ENCODE assay signal across 8 mouse cellular contexts in the genomic region with DNA sequence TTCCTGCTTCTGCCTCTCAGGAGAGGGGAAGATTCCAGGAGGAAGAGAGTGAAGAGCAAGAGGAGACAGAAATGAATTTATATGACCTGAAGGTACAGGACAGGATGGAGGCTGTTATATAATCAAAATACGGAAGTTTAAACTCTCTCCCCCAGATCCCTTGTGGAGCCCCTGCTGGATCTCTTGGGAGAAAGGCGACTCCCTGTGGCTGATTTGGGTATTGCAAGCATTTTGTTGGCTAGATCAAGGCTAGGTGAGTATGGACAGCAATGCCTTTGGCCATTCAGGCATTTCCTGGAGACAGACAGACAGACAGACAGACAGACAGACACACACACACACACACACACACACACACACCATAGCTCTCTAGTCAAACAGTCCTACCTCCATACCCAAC. TPM values are rescaled to one million over a fixed set of nuclear protein-coding genes. Genes with fewer than 3 reads are reported as not detected.
A peak's percentile ranks its signal among the peaks of the same experiment; 100 is the strongest.
DNase-seq lines count a peak whose midpoint lies in the region; ATAC-seq and TF ChIP-seq lines count a peak whose summit lies in the region.

No protein-coding gene starts in this region.

- H3K27me3 ChIP-seq in forebrain, embryonic 14.5 days (replicated peaks; ENCODE audit: control insufficient read depth, insufficient read depth, low read length) = no peaks in the 10 kb centered on the region
- H3K27me3 ChIP-seq in forebrain, embryonic 13.5 days = no peaks in the 10 kb centered on the region
- H3K27me3 ChIP-seq in heart, embryonic 14.5 days (ENCODE audit: control insufficient read depth, insufficient read depth, low read length) = no peaks in the 10 kb centered on the region

- no peak overlapping the region for H3K4me2 ChIP-seq in forebrain, embryonic 14.5 days (ENCODE audit: low read length)
- no peak overlapping the region for H3K4me2 ChIP-seq in forebrain, embryonic 13.5 days
- no peak overlapping the region for H3K4me2 ChIP-seq in heart, embryonic 14.5 days (ENCODE audit: low read length)

- H3K4me1 ChIP-seq in forebrain, embryonic 14.5 days (ENCODE audit: control insufficient read depth, insufficient read depth, low read length) = no peaks in the 10 kb centered on the region
- 0 out of 2 replicates have a peak, but pooled peaks cover 4% of the 10 kb centered on the region for H3K4me1 ChIP-seq in forebrain, embryonic 13.5 days
- H3K4me1 ChIP-seq in cortical plate, adult 2 months (ENCODE audit: control insufficient read depth, insufficient read depth, low read length) = peaks cover 2% of the 10 kb centered on the region; the same call in 1 of the 2 replicates
- H3K4me1 ChIP-seq in heart, embryonic 14.5 days (ENCODE audit: control insufficient read depth in 2 of 2, insufficient read depth in 2 of 2, low read length in 2 of 2) = peaks cover 13% of the 10 kb centered on the region in 2 experiments

- no peak overlapping the region for H3K27ac ChIP-seq in forebrain, embryonic 14.5 days (ENCODE audit: low read depth, low read length)
- H3K27ac ChIP-seq in forebrain, embryonic 13.5 days = no peak overlapping the region
- no peak overlapping the region for H3K27ac ChIP-seq in cortical plate, adult 2 months (ENCODE audit: insufficient read depth, low read length)
- no peak overlapping the region for H3K27ac ChIP-seq in heart, embryonic 14.5 days (replicated peaks in 1 of 2; ENCODE audit: control insufficient read depth in 1 of 2, insufficient read depth in 1 of 2, low read depth in 2 of 2, low read length in 2 of 2)

- H3K4me3 ChIP-seq in forebrain, embryonic 14.5 days (ENCODE audit: low read depth, low read length) = no peak overlapping the region
- H3K4me3 ChIP-seq in forebrain, embryonic 13.5 days = no peak overlapping the region
- no peak overlapping the region for H3K4me3 ChIP-seq in cortical plate, adult 2 months (ENCODE audit: insufficient read depth, low read length)
- no peak overlapping the region for H3K4me3 ChIP-seq in heart, embryonic 14.5 days (ENCODE audit: control insufficient read depth in 1 of 2, insufficient read depth in 1 of 2, low read depth in 1 of 2, low read length in 2 of 2)

- TF ChIP-seq CTCF in cortical plate, adult 2 months (IDR thresholded peaks at IDR 0.05; ENCODE audit: extremely low read depth, insufficient read depth, low read length) = peak; percentile 63

- no peak for TF ChIP-seq POLR2A in cortical plate, adult 2 months (IDR thresholded peaks at IDR 0.05; ENCODE audit: extremely low read depth, insufficient read depth, low read length)

- DNase-seq in forebrain, embryonic 14.5 days (ENCODE audit: low spot score) = peak; percentile 71
- DNase-seq in R1 (ENCODE audit: low read depth, low spot score) = peak; percentile 76
- DNase-seq in layer of hippocampus, postnatal 25 days (ENCODE audit: extremely low spot score in 1 of 2, low spot score in 1 of 2) = peak; percentile 71 to 95
- peak; percentile 92 for DNase-seq in lung, postnatal 25 days (ENCODE audit: low spot score)
- peak; percentile 75 to 91 for DNase-seq in spleen, postnatal 4 days (ENCODE audit: low spot score in 2 of 2)

- H3K9me3 ChIP-seq in forebrain, embryonic 14.5 days (replicated peaks; ENCODE audit: control insufficient read depth, low read length) = no peaks in the 10 kb centered on the region
- H3K9me3 ChIP-seq in forebrain, embryonic 13.5 days (replicated peaks) = no peaks in the 10 kb centered on the region
- no peaks in the 10 kb centered on the region for H3K9me3 ChIP-seq in heart, embryonic 14.5 days (ENCODE audit: control insufficient read depth, low read length)

- H3K9ac ChIP-seq in forebrain, embryonic 14.5 days (ENCODE audit: low read length) = no peak overlapping the region
- no peak overlapping the region for H3K9ac ChIP-seq in forebrain, embryonic 13.5 days
- H3K9ac ChIP-seq in heart, embryonic 14.5 days (ENCODE audit: low read length) = 0 out of 2 replicates have a peak overlapping the region, but pooled peaks have one; percentile 40

- H3K36me3 ChIP-seq in forebrain, embryonic 14.5 days (ENCODE audit: control insufficient read depth, insufficient read depth, low read length) = no peaks in the 10 kb centered on the region
- H3K36me3 ChIP-seq in forebrain, embryonic 13.5 days (ENCODE audit: poor library complexity, severe bottlenecking) = no peaks in the 10 kb centered on the region
- H3K36me3 ChIP-seq in heart, embryonic 14.5 days (ENCODE audit: control insufficient read depth, insufficient read depth, low read length) = no peaks in the 10 kb centered on the region

- 12% methylated on average over 2 of the region's 2 CpGs for WGBS in forebrain, embryonic 14.5 days
- 8% methylated on average over 2 of the region's 2 CpGs for WGBS in forebrain, embryonic 13.5 days
- WGBS in heart, embryonic 14.5 days = 4% methylated on average over 2 of the region's 2 CpGs

- ATAC-seq in forebrain, embryonic 14.5 days = no peak
- no peak for ATAC-seq in forebrain, embryonic 13.5 days
- no peak for ATAC-seq in heart, embryonic 14.5 days (ENCODE audit: insufficient number of reproducible peaks, insufficient read depth, low FRiP score, low read depth)

RNA-seq across cellular contexts. Expression of gene Tns1, which starts 46.9 kb away (rescaled TPM):
- polyA plus RNA-seq in forebrain, embryonic 14.5 days (2014; fragmentation: Nextera tagmentation; extraction: Ambion mirVana) = 7.7 and 9.4 TPM in 2 replicates
- 10.4 and 10.6 TPM in 2 replicates for polyA plus RNA-seq in forebrain, embryonic 13.5 days (2015; fragmentation: Nextera tagmentation; extraction: Ambion mirVana)
- 19.3 and 23.0 TPM in 2 replicates for polyA plus RNA-seq in cortical plate, adult 2 months (2012; rRNA removed)
- 125 and 142 TPM in 2 replicates for polyA plus RNA-seq in heart, embryonic 14.5 days (2014; fragmentation: Nextera tagmentation; extraction: Ambion mirVana)
- total RNA-seq in layer of hippocampus, postnatal 25 days (2021) = 10 to 100 TPM; 29.6 to 41.9 TPM

RNA-seq across cellular contexts. Expression of gene Rufy4, which starts 48.0 kb away (rescaled TPM):
- 0.24 and 0.27 TPM in 2 replicates for polyA plus RNA-seq in forebrain, embryonic 14.5 days (2014; fragmentation: Nextera tagmentation; extraction: Ambion mirVana)
- polyA plus RNA-seq in forebrain, embryonic 13.5 days (2015; fragmentation: Nextera tagmentation; extraction: Ambion mirVana) = 0.19 and 0.26 TPM in 2 replicates
- not detected in 2 replicates for polyA plus RNA-seq in cortical plate, adult 2 months (2012; rRNA removed)
- polyA plus RNA-seq in heart, embryonic 14.5 days (2014; fragmentation: Nextera tagmentation; extraction: Ambion mirVana) = 0.22 and 0.39 TPM in 2 replicates
- total RNA-seq in layer of hippocampus, postnatal 25 days (2021) = not detected
